Mouse (Mus musculus) kidney, adult 2 months (tissue): ENCODE data around the gene Tbl1xr1.

Experiments used
- CTCF ChIP-seq: fragments of 200-500 bp; conservative IDR thresholded peaks from 2 replicates; pipeline ENCODE4 v1.5.1; 2011; ENCODE audit warnings: low read depth, mild to moderate bottlenecking, control low read depth, low read length, moderate library complexity, mixed read lengths; ENCODE audit not compliant: insufficient read depth, insufficient read length
- POLR2A ChIP-seq: fragments of 200-500 bp; IDR thresholded peaks from one replicate; pipeline ENCODE4 v1.6.1; 2011; ENCODE audit warnings: low read depth, low read length, control low read depth

DNA sequence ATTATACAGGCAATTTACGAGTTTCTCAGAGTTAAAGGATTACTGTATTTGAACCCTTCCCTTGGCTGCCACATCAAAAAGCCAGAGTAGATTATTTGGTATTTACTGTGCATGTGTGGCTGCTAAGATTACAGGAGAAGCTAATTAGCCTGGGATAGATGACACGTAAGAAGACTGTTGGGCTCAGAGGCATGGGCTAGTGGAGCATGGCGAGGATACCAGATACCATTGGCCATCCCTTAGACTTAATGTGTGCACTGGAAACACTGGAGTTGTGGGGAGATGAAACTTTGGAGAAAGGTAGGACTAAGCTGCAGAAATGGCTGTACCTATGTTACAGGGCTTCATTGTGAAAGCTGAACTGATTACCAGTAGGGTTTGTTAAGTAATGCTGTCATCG lies 108.8 kb downstream of the Tbl1xr1 start:
- TF ChIP-seq POLR2A, result no peak
- TF ChIP-seq CTCF, result no peak
